Mouse (Mus musculus) heart, adult 2 months (tissue): Measurements from ENCODE around the gene Arf6.

ENCODE experiments used
- CTCF ChIP-seq: fragments of 200-600 bp; IDR thresholded peaks from 2 replicates; pipeline ENCODE4 v1.8.1; 2022; ENCODE audit warnings: antibody characterized with exemption, mild to moderate bottlenecking, moderate library complexity
- EP300 ChIP-seq: fragments of 200-500 bp; IDR thresholded peaks from 2 replicates; pipeline ENCODE4 v1.6.1; 2011; ENCODE audit warnings: low read depth, low read length, control low read depth; ENCODE audit not compliant: insufficient read depth
- POLR2A ChIP-seq: fragments of 200-500 bp; IDR thresholded peaks from 2 replicates; pipeline ENCODE4 v1.6.1; 2011; ENCODE audit warnings: mild to moderate bottlenecking, low read depth, low read length, control low read depth; ENCODE audit not compliant: insufficient read depth

DNA sequence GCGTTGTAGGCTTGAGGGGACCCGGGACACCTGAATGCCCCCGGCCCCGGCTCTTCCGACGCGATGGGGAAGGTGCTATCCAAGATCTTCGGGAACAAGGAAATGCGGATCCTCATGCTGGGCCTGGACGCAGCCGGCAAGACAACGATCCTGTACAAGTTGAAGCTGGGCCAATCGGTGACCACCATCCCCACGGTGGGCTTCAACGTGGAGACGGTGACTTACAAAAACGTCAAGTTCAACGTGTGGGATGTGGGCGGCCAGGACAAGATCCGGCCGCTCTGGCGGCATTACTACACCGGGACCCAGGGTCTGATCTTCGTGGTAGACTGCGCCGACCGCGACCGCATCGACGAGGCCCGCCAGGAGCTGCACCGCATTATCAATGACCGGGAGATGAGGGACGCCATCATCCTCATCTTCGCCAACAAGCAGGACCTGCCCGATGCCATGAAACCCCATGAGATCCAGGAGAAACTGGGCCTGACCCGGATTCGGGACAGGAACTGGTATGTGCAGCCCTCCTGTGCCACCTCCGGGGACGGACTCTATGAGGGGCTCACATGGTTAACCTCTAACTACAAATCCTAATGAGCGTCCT is 881 bp downstream of the Arf6 start:
- no peak for TF ChIP-seq CTCF
- TF ChIP-seq POLR2A = no peak
- TF ChIP-seq EP300 = no peak
